Mouse (Mus musculus) bone marrow, adult 2 months (tissue): ENCODE data around the gene Edn1. TPM values are rescaled to one million over a fixed set of nuclear protein-coding genes. Genes with fewer than 3 reads are reported as not detected.

Source experiments
- H3K27ac ChIP-seq: fragments of 200-500 bp; 2 replicates; pipeline ENCODE4 v1.5.1; 2012; ENCODE audit warnings: low read depth, mild to moderate bottlenecking, control low read depth, inconsistent platforms, low read length; ENCODE audit not compliant: control insufficient read depth, poor library complexity, insufficient read depth
- H3K4me1 ChIP-seq: fragments of 200-500 bp; 2 replicates; pipeline ENCODE4 v1.6.1; 2011; ENCODE audit warnings: low read length; ENCODE audit not compliant: control insufficient read depth, insufficient read depth
- H3K4me3 ChIP-seq: fragments of 200-500 bp; replicated peaks from 2 replicates; pipeline ENCODE3; 2011; ENCODE audit warnings: mild to moderate bottlenecking, low read depth, low read length, control low read depth; ENCODE audit not compliant: control insufficient read depth
- CTCF ChIP-seq: fragments of 200-500 bp; IDR thresholded peaks from 2 replicates; pipeline ENCODE4 v1.5.1; 2011; ENCODE audit warnings: low read length, control low read depth; ENCODE audit not compliant: control insufficient read depth, insufficient read depth
- POLR2A ChIP-seq: fragments of 200-500 bp; IDR thresholded peaks from 2 replicates; pipeline ENCODE4 v1.6.1; 2011; ENCODE audit warnings: low read depth, mild to moderate bottlenecking, control low read depth, low read length, borderline replicate concordance; ENCODE audit not compliant: control insufficient read depth
- WGBS: fragments of 180-500 bp; shearing (Covaris S2); methylation state at CpG from one replicate; pipeline ENCODE4 v1.1.7; 2018; 5-methylcytosine and 5-hydroxymethylcytosine counted together
- polyA plus RNA-seq: library from polyadenylated mRNA; stranded (reverse); fragments of >200 nt; gene quantifications from 2 replicates; pipeline ENCODE4 v1.2.4, GENCODE M21; 2011; ENCODE audit warnings: low replicate concordance; ENCODE audit not compliant: missing spikeins, insufficient read depth, insufficient read length

Edn1 gene
- polyA plus RNA-seq, 1 experiment = not detected

GRCm38 (mm10) chr13:42337072-42337471 lies 35.8 kb downstream of the Edn1 start:
- no peak overlapping the region for H3K27ac ChIP-seq
- WGBS = 32% methylated on average over 2 of the region's 2 CpGs
- no peaks in the 10 kb centered on the region for H3K4me1 ChIP-seq
- no peak overlapping the region for H3K4me3 ChIP-seq
- TF ChIP-seq POLR2A = no peak
- TF ChIP-seq CTCF = no peak

DNA sequence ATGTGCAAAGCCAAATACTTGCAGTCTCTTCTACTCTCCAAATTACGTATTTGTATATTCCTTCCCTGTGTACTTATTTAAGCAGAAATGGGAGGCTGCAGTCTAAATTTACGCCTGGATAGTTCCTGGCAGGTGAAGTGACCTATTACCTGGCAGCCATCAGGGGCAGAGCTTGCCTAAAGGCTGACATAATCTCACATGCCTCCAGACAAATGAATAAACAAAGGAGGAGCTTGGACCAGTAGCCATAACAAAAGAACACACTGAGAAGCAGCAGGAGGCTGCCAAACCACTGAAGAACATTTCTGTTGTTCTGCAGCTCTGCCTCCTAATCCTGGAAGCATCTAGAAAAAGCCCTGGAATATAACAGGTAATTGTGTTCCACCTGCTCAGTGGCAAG lies 38.2 kb downstream of the Edn1 start:
- no peaks in the 10 kb centered on the region for H3K4me1 ChIP-seq
- TF ChIP-seq CTCF (no peak), POLR2A (no peak)
- H3K27ac ChIP-seq = no peak overlapping the region
- 77% methylated on average over 2 of the region's 2 CpGs for WGBS
- no peak overlapping the region for H3K4me3 ChIP-seq

- 64% methylated on average over 2 of the region's 2 CpGs for WGBS
- no peak overlapping the region for H3K4me3 ChIP-seq
- H3K4me1 ChIP-seq = no peaks in the 10 kb centered on the region
- TF ChIP-seq POLR2A (no peak), CTCF (no peak)
- H3K27ac ChIP-seq = no peak overlapping the region
Observed at GRCm38 (mm10) chr13:42341871-42342532, 40.7 kb downstream of the Edn1 start.

DNA sequence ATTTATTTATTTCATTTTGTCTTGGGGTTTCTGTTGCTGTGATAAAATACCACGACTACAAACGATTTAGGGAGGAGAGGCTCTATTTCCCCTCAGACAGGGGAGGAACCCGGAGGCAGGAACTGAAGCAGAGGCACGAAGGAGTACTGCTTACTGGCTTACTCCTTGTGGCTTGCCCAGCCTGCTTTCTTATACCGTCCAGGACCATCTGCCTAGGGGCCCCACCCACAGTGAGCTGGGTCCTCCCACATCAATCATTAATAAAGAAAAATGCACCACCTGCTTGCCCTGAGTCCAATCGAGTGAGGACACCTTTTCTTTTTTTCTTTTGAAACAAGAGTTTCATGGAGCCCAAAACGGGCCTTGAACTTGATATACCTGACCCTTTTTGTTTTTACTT lies 44.2 kb downstream of the Edn1 start:
- TF ChIP-seq POLR2A (no peak), CTCF (no peak)
- Histone ChIP-seq H3K4me1 (no peaks in the 10 kb centered on the region), H3K4me3 (no peak overlapping the region), H3K27ac (no peak overlapping the region)
- 73% methylated on average over 7 of the region's 7 CpGs for WGBS

GRCm38 (mm10) chr13:42346414-42346813 lies 45.1 kb downstream of the Edn1 start:
- Histone ChIP-seq H3K4me1 (no peaks in the 10 kb centered on the region), H3K27ac (no peak overlapping the region), H3K4me3 (no peak overlapping the region)
- WGBS = 77% methylated on average over 7 of the region's 7 CpGs
- TF ChIP-seq POLR2A (no peak), CTCF (no peak)

DNA sequence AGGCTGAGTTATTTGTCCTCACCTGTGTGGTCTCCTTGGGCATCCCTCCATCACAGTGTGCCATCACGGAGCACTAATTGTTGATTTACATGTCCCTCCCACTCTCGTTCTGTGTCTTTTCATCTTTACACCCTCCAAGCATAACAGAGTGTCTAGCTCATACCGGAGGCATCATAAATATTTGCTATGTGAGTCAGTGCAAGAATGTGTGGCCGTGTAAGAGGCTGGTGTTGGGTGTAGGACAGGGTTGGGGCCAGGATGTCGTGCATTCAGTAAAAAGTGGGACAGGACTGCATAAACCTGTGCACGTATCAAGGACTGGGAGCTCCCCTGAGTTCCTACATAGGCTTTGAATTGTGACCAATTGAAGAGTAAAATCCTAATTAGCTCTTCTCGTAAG lies 50.4 kb downstream of the Edn1 start:
- no peak for TF ChIP-seq POLR2A
- no peak for TF ChIP-seq CTCF
- Histone ChIP-seq H3K27ac (no peak overlapping the region), H3K4me3 (no peak overlapping the region), H3K4me1 (no peaks in the 10 kb centered on the region)
- 78% methylated on average over 7 of the region's 7 CpGs for WGBS

Other genes with a start within 250 kb of the Edn1 start
- gene Hivep1, start 249.5 kb upstream of the Edn1 start, polyA plus RNA-seq = 5.2 and 7.9 TPM in 2 replicates